Mouse (Mus musculus): ENCODE measurements at regions not wholly inside any gene's neighbourhood (a gene's known extent, or its start where the extent isn't known, plus 50 kb on each side); places are given as distances from the start of the nearest gene placed in this dataset.

DNA sequence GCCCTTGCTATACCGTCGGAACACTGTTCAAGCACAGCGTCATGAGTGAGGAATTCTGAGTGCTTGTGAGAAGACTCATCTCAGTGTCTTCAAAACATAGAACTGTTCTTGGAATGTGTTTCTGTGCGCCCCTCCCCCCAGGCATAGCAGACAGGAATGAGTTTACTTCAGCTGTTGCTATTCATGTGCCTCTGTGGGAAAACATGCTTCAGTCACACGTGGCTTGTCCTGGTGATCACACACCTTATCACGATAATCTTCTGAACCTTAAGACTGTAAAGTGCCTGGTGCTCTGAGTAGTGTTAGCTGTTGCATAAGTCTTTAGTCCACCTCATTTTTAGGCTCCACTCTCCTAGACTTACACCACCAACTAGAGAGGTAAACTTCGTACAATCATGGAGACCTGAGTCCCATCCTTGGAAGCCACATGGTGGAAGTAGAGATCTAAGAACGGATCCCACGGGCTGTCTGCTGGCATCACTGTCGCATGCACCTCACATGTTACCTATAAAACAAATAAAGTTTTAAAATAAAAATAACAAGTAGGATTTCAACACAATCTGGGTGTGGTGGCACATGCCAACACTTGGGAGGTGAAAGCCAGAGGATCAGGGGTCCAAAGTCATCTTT lies 1143.8 kb downstream of the 4930447A16Rik start:
- Histone ChIP-seq H3K4me3 (ENCODE audit: low read depth, low read length) (peak overlapping the region; percentile 1; the same call in 1 of the 2 replicates), H3K27me3 (ENCODE audit: control insufficient read depth, insufficient read depth, low read length) (no peaks in the 10 kb centered on the region), H3K27ac (ENCODE audit: insufficient read depth, low read depth, low read length) (peak overlapping the region; percentile 100), H3K4me1 (ENCODE audit: control insufficient read depth, insufficient read depth, insufficient read length, low read length) (peaks cover 28% of the 10 kb centered on the region; the same call in 1 of the 2 replicates), H3K36me3 (ENCODE audit: control insufficient read depth, insufficient read depth, low read length) (peaks cover 5% of the 10 kb centered on the region; the same call in 1 of the 2 replicates)
- TF ChIP-seq CTCF (IDR thresholded peaks at IDR 0.05; ENCODE audit: extremely low read depth, insufficient read length, insufficient replicate concordance, low read depth, low read length) (no peak), POLR2A (IDR thresholded peaks at IDR 0.05; ENCODE audit: low read depth, low read length) (no peak)
- 64% methylated on average over 10 of the region's 10 CpGs for WGBS

- 31% methylated on average over 8 of the region's 8 CpGs for whole genome bisulfite sequencing
- Histone ChIP-seq H3K27me3 (ENCODE audit: control insufficient read depth, insufficient read depth, low read length) (no peaks in the 10 kb centered on the region), H3K36me3 (ENCODE audit: control insufficient read depth, insufficient read depth, low read length) (no peaks in the 10 kb centered on the region), H3K4me3 (ENCODE audit: low read depth, low read length) (no peak overlapping the region), H3K4me1 (ENCODE audit: control insufficient read depth, insufficient read depth, insufficient read length, low read length) (peaks cover 28% of the 10 kb centered on the region; the same call in 1 of the 2 replicates), H3K27ac (ENCODE audit: insufficient read depth, low read depth, low read length) (peak overlapping the region; percentile 100)
- TF ChIP-seq CTCF (IDR thresholded peaks at IDR 0.05; ENCODE audit: extremely low read depth, insufficient read length, insufficient replicate concordance, low read depth, low read length) = no peak
- TF ChIP-seq POLR2A (IDR thresholded peaks at IDR 0.05; ENCODE audit: low read depth, low read length) = no peak; the same call in 1 of the 2 replicates
Observed at GRCm38 (mm10) chr15:38570144-38570543, 1144.8 kb downstream of the 4930447A16Rik start.

DNA sequence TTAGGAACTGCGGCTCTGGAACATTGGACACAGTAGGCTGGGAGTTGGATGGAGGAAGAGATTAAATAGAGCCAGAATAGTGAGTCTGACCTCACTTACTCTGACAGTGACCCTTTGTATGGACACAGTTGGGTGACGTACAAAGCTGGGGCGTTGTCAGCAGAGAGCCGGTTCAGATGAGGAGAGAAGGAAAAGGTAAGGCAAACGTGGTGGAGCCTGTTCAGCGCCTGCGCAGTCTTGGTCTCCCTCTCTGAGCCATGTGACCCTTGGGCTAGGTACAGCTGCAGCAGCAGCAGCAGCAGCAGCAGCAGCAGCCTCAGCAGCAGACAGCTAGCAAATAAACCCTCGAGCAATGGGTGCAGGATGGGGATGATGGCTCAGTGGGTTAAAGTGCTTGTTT lies 1145.4 kb downstream of the 4930447A16Rik start:
- H3K4me1 ChIP-seq (ENCODE audit: control insufficient read depth, insufficient read depth, insufficient read length, low read length) = peaks cover 25% of the 10 kb centered on the region; the same call in 1 of the 2 replicates
- peak; percentile 31; the same call in 1 of the 2 replicates for TF ChIP-seq POLR2A (IDR thresholded peaks at IDR 0.05; ENCODE audit: low read depth, low read length)
- no peak for TF ChIP-seq CTCF (IDR thresholded peaks at IDR 0.05; ENCODE audit: extremely low read depth, insufficient read length, insufficient replicate concordance, low read depth, low read length)
- H3K36me3 ChIP-seq (ENCODE audit: control insufficient read depth, insufficient read depth, low read length) = no peaks in the 10 kb centered on the region
- 0 out of 2 replicates have a peak overlapping the region, but pooled peaks have one; percentile 8 for H3K4me3 ChIP-seq (ENCODE audit: low read depth, low read length)
- no peaks in the 10 kb centered on the region for H3K27me3 ChIP-seq (ENCODE audit: control insufficient read depth, insufficient read depth, low read length)
- peak overlapping the region; percentile 100 for H3K27ac ChIP-seq (ENCODE audit: insufficient read depth, low read depth, low read length)
- WGBS = 25% methylated on average over 8 of the region's 8 CpGs

DNA sequence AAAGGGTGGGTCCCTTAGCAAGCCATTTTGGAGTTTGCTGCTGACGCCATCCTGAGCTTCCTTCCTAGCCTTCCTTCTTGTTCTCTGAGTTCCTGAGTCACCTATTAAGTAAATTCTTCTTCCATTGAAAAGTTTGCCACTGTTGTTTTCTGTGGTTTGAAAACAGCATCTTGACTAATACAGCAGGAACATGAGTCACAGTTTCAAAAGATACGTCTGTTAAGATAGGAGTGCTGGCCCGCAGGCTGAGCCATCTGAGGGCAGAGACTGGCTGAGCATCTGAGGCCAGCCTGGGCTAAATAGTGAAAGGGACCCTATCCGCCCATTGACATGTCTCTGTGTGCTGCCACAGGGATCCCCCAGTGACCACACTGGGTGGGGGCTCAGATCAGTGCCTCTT lies 1147.3 kb downstream of the 4930447A16Rik start:
- TF ChIP-seq CTCF (IDR thresholded peaks at IDR 0.05; ENCODE audit: extremely low read depth, insufficient read length, insufficient replicate concordance, low read depth, low read length) (no peak), POLR2A (IDR thresholded peaks at IDR 0.05; ENCODE audit: low read depth, low read length) (no peak)
- Histone ChIP-seq H3K27me3 (ENCODE audit: control insufficient read depth, insufficient read depth, low read length) (no peaks in the 10 kb centered on the region), H3K4me3 (ENCODE audit: low read depth, low read length) (no peak overlapping the region), H3K36me3 (ENCODE audit: control insufficient read depth, insufficient read depth, low read length) (no peaks in the 10 kb centered on the region), H3K4me1 (ENCODE audit: control insufficient read depth, insufficient read depth, insufficient read length, low read length) (peaks cover 22% of the 10 kb centered on the region; the same call in 1 of the 2 replicates), H3K27ac (ENCODE audit: insufficient read depth, low read depth, low read length) (peak overlapping the region; percentile 11; the same call in 1 of the 2 replicates)
- 70% methylated on average over 4 of the region's 4 CpGs for WGBS

- peaks cover 12% of the 10 kb centered on the region; the same call in 1 of the 2 replicates for H3K4me1 ChIP-seq (ENCODE audit: control insufficient read depth, insufficient read depth, insufficient read length, low read length)
- H3K27me3 ChIP-seq (ENCODE audit: control insufficient read depth, insufficient read depth, low read length) = no peaks in the 10 kb centered on the region
- H3K4me3 ChIP-seq (ENCODE audit: low read depth, low read length) = no peak overlapping the region
- TF ChIP-seq CTCF (IDR thresholded peaks at IDR 0.05; ENCODE audit: extremely low read depth, insufficient read length, insufficient replicate concordance, low read depth, low read length) (no peak), POLR2A (IDR thresholded peaks at IDR 0.05; ENCODE audit: low read depth, low read length) (no peak)
- no peak overlapping the region for H3K27ac ChIP-seq (ENCODE audit: insufficient read depth, low read depth, low read length)
- WGBS = 69% methylated on average over 7 of the region's 8 CpGs
- H3K36me3 ChIP-seq (ENCODE audit: control insufficient read depth, insufficient read depth, low read length) = no peaks in the 10 kb centered on the region
Observed at GRCm38 (mm10) chr15:38574447-38574846, 1149.1 kb downstream of the 4930447A16Rik start.

- TF ChIP-seq POLR2A (IDR thresholded peaks at IDR 0.05; ENCODE audit: low read depth, low read length) = no peak
- no peak for TF ChIP-seq CTCF (IDR thresholded peaks at IDR 0.05; ENCODE audit: extremely low read depth, insufficient read length, insufficient replicate concordance, low read depth, low read length)
- H3K27ac ChIP-seq (ENCODE audit: insufficient read depth, low read depth, low read length) = no peak overlapping the region
- no peaks in the 10 kb centered on the region for H3K36me3 ChIP-seq (ENCODE audit: control insufficient read depth, insufficient read depth, low read length)
- peaks cover 12% of the 10 kb centered on the region; the same call in 1 of the 2 replicates for H3K4me1 ChIP-seq (ENCODE audit: control insufficient read depth, insufficient read depth, insufficient read length, low read length)
- H3K4me3 ChIP-seq (ENCODE audit: low read depth, low read length) = no peak overlapping the region
- 79% methylated on average over 4 of the region's 4 CpGs for WGBS
- H3K27me3 ChIP-seq (ENCODE audit: control insufficient read depth, insufficient read depth, low read length) = no peaks in the 10 kb centered on the region
Observed at GRCm38 (mm10) chr15:38575254-38575653, 1149.9 kb downstream of the 4930447A16Rik start.

DNA sequence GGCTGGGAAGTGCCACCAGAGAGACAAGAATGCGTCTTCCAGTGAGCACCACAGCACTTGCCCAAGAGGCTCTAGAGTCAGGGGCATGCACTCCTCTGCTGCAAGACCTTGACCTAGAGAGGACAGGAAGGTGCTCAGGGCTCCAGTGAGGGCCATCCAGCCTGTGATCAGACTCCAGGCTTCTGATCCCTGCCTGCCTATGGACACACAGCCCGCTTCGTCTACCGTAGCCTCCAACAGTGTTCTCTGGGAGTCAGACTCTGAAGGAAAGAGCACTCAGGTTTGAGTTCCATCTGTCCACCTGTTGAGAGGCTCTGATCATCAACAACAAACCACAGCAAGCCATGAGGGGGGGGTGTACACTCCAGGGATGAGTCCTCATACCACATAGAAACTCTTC lies 1152.3 kb downstream of the 4930447A16Rik start:
- Histone ChIP-seq H3K4me3 (ENCODE audit: low read depth, low read length) (no peak overlapping the region), H3K27ac (ENCODE audit: insufficient read depth, low read depth, low read length) (no peak overlapping the region), H3K4me1 (ENCODE audit: control insufficient read depth, insufficient read depth, insufficient read length, low read length) (peaks cover 2% of the 10 kb centered on the region; the same call in 1 of the 2 replicates), H3K27me3 (ENCODE audit: control insufficient read depth, insufficient read depth, low read length) (no peaks in the 10 kb centered on the region), H3K36me3 (ENCODE audit: control insufficient read depth, insufficient read depth, low read length) (no peaks in the 10 kb centered on the region)
- 97% methylated on average over 4 of the region's 4 CpGs for WGBS
- TF ChIP-seq POLR2A (IDR thresholded peaks at IDR 0.05; ENCODE audit: low read depth, low read length) (no peak), CTCF (IDR thresholded peaks at IDR 0.05; ENCODE audit: extremely low read depth, insufficient read length, insufficient replicate concordance, low read depth, low read length) (no peak)
